Mouse (Mus musculus): ENCODE measurements around the gene Rgs7. TPM values are rescaled to one million over a fixed set of nuclear protein-coding genes. Genes with fewer than 3 reads are reported as not detected.

The Rgs7 gene
- polyA plus RNA-seq, 1 experiment from 2014 or later: 7.3 TPM

- no peaks in the 10 kb centered on the region for H3K36me3 ChIP-seq
Observed at GRCm38 (mm10) chr1:175426393-175426792, 65.9 kb downstream of the Rgs7 start.

GRCm38 (mm10) chr1:175420883-175421282 is 71.4 kb downstream of the Rgs7 start:
- no peaks in the 10 kb centered on the region for H3K27me3 ChIP-seq
- H3K36me3 ChIP-seq: no peaks in the 10 kb centered on the region
- no peak for ATAC-seq (ENCODE audit: low FRiP score, low read depth)
- no peaks in the 10 kb centered on the region for H3K9me3 ChIP-seq
- H3K4me1 ChIP-seq: peaks cover 2% of the 10 kb centered on the region; the same call in 1 of the 2 replicates
- no peak overlapping the region for H3K27ac ChIP-seq (replicated peaks)
- H3K4me3 ChIP-seq: no peak overlapping the region
- no peak overlapping the region for H3K4me2 ChIP-seq (replicated peaks)
- WGBS: 92% methylated on average over 4 of the region's 4 CpGs
- no peak overlapping the region for H3K9ac ChIP-seq (replicated peaks)

More at GRCm38 (mm10) chr1:175426393-175426792, 65.9 kb downstream of the Rgs7 start:
- no peaks in the 10 kb centered on the region for H3K27me3 ChIP-seq
- no peaks in the 10 kb centered on the region for H3K9me3 ChIP-seq
- 43% methylated on average over 4 of the region's 4 CpGs for WGBS
- H3K4me3 ChIP-seq: no peak overlapping the region
- peak; percentile 70 for ATAC-seq (ENCODE audit: low FRiP score, low read depth)
- peaks cover 10% of the 10 kb centered on the region for H3K4me1 ChIP-seq
- no peak overlapping the region for H3K9ac ChIP-seq (replicated peaks)
- H3K27ac ChIP-seq (replicated peaks): no peak overlapping the region
- H3K4me2 ChIP-seq (replicated peaks): no peak overlapping the region

- Histone ChIP-seq H3K4me1 (peaks cover 4% of the 10 kb centered on the region; the same call in 1 of the 2 replicates), H3K27ac (replicated peaks) (no peak overlapping the region), H3K9ac (replicated peaks) (no peak overlapping the region), H3K27me3 (no peaks in the 10 kb centered on the region), H3K4me3 (no peak overlapping the region), H3K4me2 (replicated peaks) (no peak overlapping the region), H3K36me3 (no peaks in the 10 kb centered on the region), H3K9me3 (no peaks in the 10 kb centered on the region)
- peak; percentile 55; the same call in 1 of the 2 replicates for ATAC-seq (ENCODE audit: low FRiP score, low read depth)
- 43% methylated on average over 9 of the region's 9 CpGs for WGBS
Observed at GRCm38 (mm10) chr1:175415728-175416127, 76.6 kb downstream of the Rgs7 start.

- Histone ChIP-seq H3K4me1 (peaks cover 6% of the 10 kb centered on the region; the same call in 1 of the 2 replicates), H3K9me3 (no peaks in the 10 kb centered on the region), H3K4me3 (no peak overlapping the region), H3K36me3 (no peaks in the 10 kb centered on the region), H3K27ac (replicated peaks) (no peak overlapping the region), H3K27me3 (no peaks in the 10 kb centered on the region), H3K4me2 (replicated peaks) (no peak overlapping the region), H3K9ac (replicated peaks) (no peak overlapping the region)
- 0 out of 2 replicates have a peak, but pooled peaks have one; percentile 27 for ATAC-seq (ENCODE audit: low FRiP score, low read depth)
- 32% methylated on average over 3 of the region's 3 CpGs for WGBS
Observed at GRCm38 (mm10) chr1:175410399-175410798, 81.9 kb downstream of the Rgs7 start.

GRCm38 (mm10) chr1:175391894-175392293 is 100.4 kb downstream of the Rgs7 start:
- Histone ChIP-seq H3K4me3 (no peak overlapping the region), H3K9me3 (0 out of 2 replicates have a peak, but pooled peaks cover 4% of the 10 kb centered on the region), H3K27ac (replicated peaks) (no peak overlapping the region), H3K4me1 (no peaks in the 10 kb centered on the region), H3K36me3 (no peaks in the 10 kb centered on the region), H3K4me2 (replicated peaks) (no peak overlapping the region), H3K9ac (replicated peaks) (no peak overlapping the region), H3K27me3 (no peaks in the 10 kb centered on the region)
- 86% methylated on average over 4 of the region's 4 CpGs for whole genome bisulfite sequencing
- ATAC-seq (ENCODE audit: low FRiP score, low read depth): no peak

- Histone ChIP-seq H3K27me3 (no peaks in the 10 kb centered on the region), H3K9ac (replicated peaks) (no peak overlapping the region), H3K4me3 (no peak overlapping the region), H3K4me2 (replicated peaks) (no peak overlapping the region), H3K36me3 (no peaks in the 10 kb centered on the region), H3K4me1 (peaks cover 10% of the 10 kb centered on the region), H3K27ac (replicated peaks) (no peak overlapping the region), H3K9me3 (no peaks in the 10 kb centered on the region)
- 77% methylated on average over 5 of the region's 5 CpGs for WGBS
- ATAC-seq (ENCODE audit: low FRiP score, low read depth): no peak
Observed at GRCm38 (mm10) chr1:175389250-175389649, 103.0 kb downstream of the Rgs7 start.

- peak; percentile 91 for ATAC-seq (ENCODE audit: low FRiP score, low read depth)
- no peaks in the 10 kb centered on the region for H3K27me3 ChIP-seq
- WGBS: 18% methylated on average over 3 of the region's 3 CpGs
Observed at GRCm38 (mm10) chr1:175385581-175386235, 106.6 kb downstream of the Rgs7 start.

GRCm38 (mm10) chr1:175372571-175372970 is 119.7 kb downstream of the Rgs7 start:
- Histone ChIP-seq H3K36me3 (no peaks in the 10 kb centered on the region), H3K9me3 (no peaks in the 10 kb centered on the region), H3K9ac (replicated peaks) (no peak overlapping the region), H3K4me1 (no peaks in the 10 kb centered on the region), H3K27me3 (no peaks in the 10 kb centered on the region), H3K4me3 (no peak overlapping the region), H3K27ac (replicated peaks) (no peak overlapping the region), H3K4me2 (replicated peaks) (no peak overlapping the region)
- no peak for ATAC-seq (ENCODE audit: low FRiP score, low read depth)

More at GRCm38 (mm10) chr1:175385581-175386235, 106.6 kb downstream of the Rgs7 start:
- no peaks in the 10 kb centered on the region for H3K9me3 ChIP-seq
- H3K36me3 ChIP-seq: no peaks in the 10 kb centered on the region
- H3K4me2 ChIP-seq (replicated peaks): no peak overlapping the region
- H3K4me1 ChIP-seq: peaks cover 10% of the 10 kb centered on the region
- no peak overlapping the region for H3K9ac ChIP-seq (replicated peaks)
- H3K4me3 ChIP-seq: no peak overlapping the region
- no peak overlapping the region for H3K27ac ChIP-seq (replicated peaks)

- no peak for ATAC-seq (ENCODE audit: low FRiP score, low read depth)
- Histone ChIP-seq H3K4me2 (replicated peaks) (no peak overlapping the region), H3K9me3 (no peaks in the 10 kb centered on the region), H3K4me3 (no peak overlapping the region), H3K27ac (replicated peaks) (no peak overlapping the region), H3K4me1 (no peaks in the 10 kb centered on the region), H3K36me3 (no peaks in the 10 kb centered on the region), H3K27me3 (no peaks in the 10 kb centered on the region), H3K9ac (replicated peaks) (no peak overlapping the region)
- WGBS: 96% methylated on average over 2 of the region's 2 CpGs
Observed at GRCm38 (mm10) chr1:175368062-175368461, 124.2 kb downstream of the Rgs7 start.

- WGBS: 69% methylated on average over 3 of the region's 3 CpGs
- H3K4me2 ChIP-seq (replicated peaks): no peak overlapping the region
- no peaks in the 10 kb centered on the region for H3K27me3 ChIP-seq
- H3K27ac ChIP-seq (replicated peaks): no peak overlapping the region
- H3K9me3 ChIP-seq: no peaks in the 10 kb centered on the region
- no peak overlapping the region for H3K4me3 ChIP-seq
- H3K36me3 ChIP-seq: no peaks in the 10 kb centered on the region
- no peaks in the 10 kb centered on the region for H3K4me1 ChIP-seq
- ATAC-seq (ENCODE audit: low FRiP score, low read depth): peak; percentile 53
- no peak overlapping the region for H3K9ac ChIP-seq (replicated peaks)
Observed at GRCm38 (mm10) chr1:175363606-175364005, 128.7 kb downstream of the Rgs7 start.

GRCm38 (mm10) chr1:175359411-175360366 is 132.6 kb downstream of the Rgs7 start:
- H3K4me2 ChIP-seq (replicated peaks): no peak overlapping the region
- no peaks in the 10 kb centered on the region for H3K27me3 ChIP-seq
- no peak overlapping the region for H3K27ac ChIP-seq (replicated peaks)
- H3K36me3 ChIP-seq: no peaks in the 10 kb centered on the region
- no peak overlapping the region for H3K9ac ChIP-seq (replicated peaks)
- no peak for ATAC-seq (ENCODE audit: low FRiP score, low read depth)
- WGBS: 54% methylated on average over 7 of the region's 7 CpGs
- no peaks in the 10 kb centered on the region for H3K9me3 ChIP-seq
- no peak overlapping the region for H3K4me3 ChIP-seq
- H3K4me1 ChIP-seq: no peaks in the 10 kb centered on the region

- no peak for ATAC-seq (ENCODE audit: low FRiP score, low read depth)
- Histone ChIP-seq H3K27ac (replicated peaks) (no peak overlapping the region), H3K4me3 (no peak overlapping the region), H3K9me3 (no peaks in the 10 kb centered on the region), H3K4me1 (no peaks in the 10 kb centered on the region), H3K9ac (replicated peaks) (no peak overlapping the region), H3K36me3 (no peaks in the 10 kb centered on the region), H3K4me2 (replicated peaks) (no peak overlapping the region), H3K27me3 (no peaks in the 10 kb centered on the region)
- WGBS: 84% methylated on average over 4 of the region's 4 CpGs
Observed at GRCm38 (mm10) chr1:175352921-175353320, 139.4 kb downstream of the Rgs7 start.
